Mouse (Mus musculus) liver, postnatal 0 days (tissue): Measurements from ENCODE around the gene Mov10.

ENCODE experiments used
- CTCF ChIP-seq: sonication (generic); IDR thresholded peaks from 2 replicates; pipeline ENCODE4 v1.5.1; 2016; ENCODE audit warnings: antibody characterized with exemption, low read depth
- EP300 ChIP-seq: IDR thresholded peaks from 2 replicates; pipeline ENCODE4 v1.6.1; 2016; ENCODE audit warnings: antibody characterized with exemption, low read depth, mild to moderate bottlenecking

GRCm38 (mm10) chr3:104785284-104785683 is 33.1 kb downstream of the Mov10 start:
- TF ChIP-seq EP300: no peak
- no peak for TF ChIP-seq CTCF
